Mouse (Mus musculus): Measurements from ENCODE around the gene Tgfa.
A peak's percentile ranks its signal among the peaks of the same experiment; 100 is the strongest.

Gene Tgfa

GRCm38 (mm10) chr6:86192978-86193377 lies 2.0 kb upstream of the Tgfa start:
- Histone ChIP-seq H3K27me3 (ENCODE audit: insufficient read depth, low read length) (peaks cover 62% of the 10 kb centered on the region), H3K9me3 (ENCODE audit: low read length) (no peaks in the 10 kb centered on the region), H3K4me3 (replicated peaks; ENCODE audit: low read length) (no peak overlapping the region), H3K4me1 (replicated peaks; ENCODE audit: low read depth, low read length) (peaks cover 17% of the 10 kb centered on the region), H3K36me3 (ENCODE audit: insufficient read depth, low read length) (no peaks in the 10 kb centered on the region)
- TF ChIP-seq POU5F1 (IDR thresholded peaks at IDR 0.05; ENCODE audit: borderline replicate concordance, low read length) (no peak), CTCF (conservative IDR thresholded peaks at IDR 0.05; ENCODE audit: low read length) (0 out of 2 replicates have a peak, but pooled peaks have one; percentile 1)

GRCm38 (mm10) chr6:86193879-86194278 lies 1.1 kb upstream of the Tgfa start:
- Histone ChIP-seq H3K36me3 (ENCODE audit: insufficient read depth, low read length) (no peaks in the 10 kb centered on the region), H3K27me3 (ENCODE audit: insufficient read depth, low read length) (peaks cover 68% of the 10 kb centered on the region)
- TF ChIP-seq CTCF (conservative IDR thresholded peaks at IDR 0.05; ENCODE audit: low read length) (peak; percentile 92), POU5F1 (IDR thresholded peaks at IDR 0.05; ENCODE audit: borderline replicate concordance, low read length) (no peak), NANOG (IDR thresholded peaks at IDR 0.05; ENCODE audit: borderline replicate concordance, low read length) (no peak)

DNA sequence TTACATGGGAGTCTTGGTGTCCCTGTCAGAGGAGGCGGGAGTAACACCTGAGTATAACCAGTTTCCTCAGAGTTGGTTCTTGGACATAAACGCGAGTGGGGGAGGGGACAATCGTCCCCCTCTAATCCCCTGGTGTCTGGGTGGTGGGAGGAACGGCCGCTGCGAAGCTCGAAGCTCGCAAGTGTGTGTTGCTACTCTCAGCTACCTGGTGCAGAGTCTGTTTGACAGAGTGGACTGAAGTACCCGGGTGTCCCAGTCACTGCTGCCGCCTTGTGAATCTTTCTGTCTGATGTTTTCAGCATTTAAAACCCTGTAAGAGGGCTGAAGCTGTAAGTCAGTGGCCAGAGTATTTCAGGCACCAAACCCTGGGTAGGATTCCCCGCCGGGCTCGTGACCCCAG lies 1.0 kb downstream of the Tgfa start:
- Histone ChIP-seq H3K27me3 (ENCODE audit: insufficient read depth, low read length) (peaks cover 61% of the 10 kb centered on the region), H3K4me1 (replicated peaks; ENCODE audit: low read depth, low read length) (peaks cover 18% of the 10 kb centered on the region), H3K4me3 (replicated peaks; ENCODE audit: low read length) (peak overlapping the region; percentile 84), H3K36me3 (ENCODE audit: insufficient read depth, low read length) (no peaks in the 10 kb centered on the region), H3K9me3 (ENCODE audit: low read length) (no peaks in the 10 kb centered on the region)
- TF ChIP-seq POU5F1 (IDR thresholded peaks at IDR 0.05; ENCODE audit: borderline replicate concordance, low read length) (no peak), NANOG (IDR thresholded peaks at IDR 0.05; ENCODE audit: borderline replicate concordance, low read length) (no peak), CTCF (conservative IDR thresholded peaks at IDR 0.05; ENCODE audit: low read length) (no peak)

More at GRCm38 (mm10) chr6:86193879-86194278, 1.1 kb upstream of the Tgfa start:
- peaks cover 17% of the 10 kb centered on the region for H3K4me1 ChIP-seq (replicated peaks; ENCODE audit: low read depth, low read length)
- H3K4me3 ChIP-seq (replicated peaks; ENCODE audit: low read length): no peak overlapping the region
- H3K9me3 ChIP-seq (ENCODE audit: low read length): no peaks in the 10 kb centered on the region

DNA sequence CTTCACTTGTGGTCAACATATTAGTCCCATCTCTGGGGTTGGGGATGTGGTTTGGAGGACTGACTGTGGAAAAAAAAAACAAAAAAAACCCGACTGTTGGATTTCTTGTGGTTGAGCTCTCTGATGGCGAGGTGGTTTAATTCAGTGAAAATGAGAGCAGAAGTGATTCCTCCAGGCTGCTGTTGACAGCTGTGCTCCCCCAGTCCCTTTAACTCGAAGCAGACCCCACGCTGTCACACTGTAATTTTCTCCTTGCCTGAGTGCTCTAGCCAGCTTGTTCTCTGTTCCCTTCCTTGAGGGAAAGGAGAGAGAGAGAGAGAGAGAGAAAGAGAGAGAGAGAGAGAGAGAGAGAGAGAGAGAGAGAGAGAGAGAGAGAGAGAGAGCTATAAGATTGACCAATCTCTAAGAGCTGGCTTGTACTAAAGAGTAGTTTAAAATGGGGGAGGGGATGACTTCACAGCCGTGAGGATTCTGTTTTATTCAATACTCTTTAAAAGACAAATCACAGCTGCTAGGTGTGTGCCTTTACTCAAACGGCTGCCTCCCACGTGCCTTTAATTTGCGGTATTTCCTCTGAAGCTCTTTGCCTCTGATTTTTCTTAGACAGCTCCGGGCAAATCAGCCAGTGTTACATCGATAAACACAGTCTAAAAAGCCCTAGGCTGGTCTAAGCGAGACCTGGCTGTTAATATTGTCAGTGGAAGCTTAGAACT lies 2.3 kb downstream of the Tgfa start:
- H3K4me1 ChIP-seq (replicated peaks; ENCODE audit: low read depth, low read length): peaks cover 19% of the 10 kb centered on the region
- H3K4me3 ChIP-seq (replicated peaks; ENCODE audit: low read length): no peak overlapping the region
- H3K27me3 ChIP-seq (ENCODE audit: insufficient read depth, low read length): peaks cover 53% of the 10 kb centered on the region
- H3K36me3 ChIP-seq (ENCODE audit: insufficient read depth, low read length): no peaks in the 10 kb centered on the region
- H3K9me3 ChIP-seq (ENCODE audit: low read length): no peaks in the 10 kb centered on the region
- no peak for TF ChIP-seq NANOG (IDR thresholded peaks at IDR 0.05; ENCODE audit: borderline replicate concordance, low read length)
- no peak for TF ChIP-seq POU5F1 (IDR thresholded peaks at IDR 0.05; ENCODE audit: borderline replicate concordance, low read length)

GRCm38 (mm10) chr6:86200934-86201333 lies 5.9 kb downstream of the Tgfa start:
- no peak for TF ChIP-seq POU5F1 (IDR thresholded peaks at IDR 0.05; ENCODE audit: borderline replicate concordance, low read length)
- TF ChIP-seq NANOG (IDR thresholded peaks at IDR 0.05; ENCODE audit: borderline replicate concordance, low read length): no peak
- TF ChIP-seq CTCF (conservative IDR thresholded peaks at IDR 0.05; ENCODE audit: low read length): no peak
- peaks cover 4% of the 10 kb centered on the region for H3K9me3 ChIP-seq (ENCODE audit: low read length)
- H3K27me3 ChIP-seq (ENCODE audit: insufficient read depth, low read length): peaks cover 33% of the 10 kb centered on the region
- H3K36me3 ChIP-seq (ENCODE audit: insufficient read depth, low read length): no peaks in the 10 kb centered on the region
- H3K4me1 ChIP-seq (replicated peaks; ENCODE audit: low read depth, low read length): peaks cover 6% of the 10 kb centered on the region
- no peak overlapping the region for H3K4me3 ChIP-seq (replicated peaks; ENCODE audit: low read length)

- Histone ChIP-seq H3K36me3 (ENCODE audit: insufficient read depth, low read length) (no peaks in the 10 kb centered on the region), H3K27me3 (ENCODE audit: insufficient read depth, low read length) (peaks cover 12% of the 10 kb centered on the region), H3K4me1 (replicated peaks; ENCODE audit: low read depth, low read length) (0 out of 2 replicates have a peak, but pooled peaks cover 2% of the 10 kb centered on the region), H3K4me3 (replicated peaks; ENCODE audit: low read length) (no peak overlapping the region), H3K9me3 (ENCODE audit: low read length) (peaks cover 4% of the 10 kb centered on the region)
- TF ChIP-seq POU5F1 (IDR thresholded peaks at IDR 0.05; ENCODE audit: borderline replicate concordance, low read length): no peak
- no peak for TF ChIP-seq NANOG (IDR thresholded peaks at IDR 0.05; ENCODE audit: borderline replicate concordance, low read length)
- TF ChIP-seq CTCF (conservative IDR thresholded peaks at IDR 0.05; ENCODE audit: low read length): peak; percentile 46
These were observed 8.1 kb downstream of the Tgfa start for GRCm38 (mm10) chr6:86203101-86203500.

DNA sequence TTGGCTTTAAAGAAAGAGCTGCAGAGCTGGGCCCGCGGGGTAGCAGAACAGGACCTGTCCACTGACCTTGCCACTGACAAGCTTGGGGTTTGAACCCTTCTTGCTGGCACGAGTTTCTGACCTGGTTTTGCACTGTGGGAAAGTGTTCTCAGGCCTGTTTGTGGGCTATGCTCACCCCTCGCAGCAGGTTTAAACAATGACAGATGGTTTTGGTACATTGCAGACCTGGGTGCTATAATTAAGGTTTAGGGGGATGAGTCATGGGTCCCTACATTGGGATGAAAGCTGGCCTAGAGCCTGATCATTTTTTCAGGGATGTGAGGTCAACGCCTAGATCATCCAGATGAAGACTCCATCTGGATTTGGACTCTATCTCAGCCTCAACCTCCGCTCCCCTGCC lies 11.0 kb downstream of the Tgfa start:
- TF ChIP-seq CTCF (conservative IDR thresholded peaks at IDR 0.05; ENCODE audit: low read length) (no peak), POU5F1 (IDR thresholded peaks at IDR 0.05; ENCODE audit: borderline replicate concordance, low read length) (no peak), NANOG (IDR thresholded peaks at IDR 0.05; ENCODE audit: borderline replicate concordance, low read length) (no peak)
- Histone ChIP-seq H3K36me3 (ENCODE audit: insufficient read depth, low read length) (no peaks in the 10 kb centered on the region), H3K4me3 (replicated peaks; ENCODE audit: low read length) (no peak overlapping the region), H3K27me3 (ENCODE audit: insufficient read depth, low read length) (no peaks in the 10 kb centered on the region), H3K4me1 (replicated peaks; ENCODE audit: low read depth, low read length) (peaks cover 6% of the 10 kb centered on the region), H3K9me3 (ENCODE audit: low read length) (peaks cover 4% of the 10 kb centered on the region)

GRCm38 (mm10) chr6:86206985-86207384 lies 12.0 kb downstream of the Tgfa start:
- Histone ChIP-seq H3K27me3 (ENCODE audit: insufficient read depth, low read length) (no peaks in the 10 kb centered on the region), H3K36me3 (ENCODE audit: insufficient read depth, low read length) (no peaks in the 10 kb centered on the region), H3K4me3 (replicated peaks; ENCODE audit: low read length) (no peak overlapping the region), H3K4me1 (replicated peaks; ENCODE audit: low read depth, low read length) (peaks cover 13% of the 10 kb centered on the region), H3K9me3 (ENCODE audit: low read length) (peaks cover 4% of the 10 kb centered on the region)
- TF ChIP-seq CTCF (conservative IDR thresholded peaks at IDR 0.05; ENCODE audit: low read length) (no peak), POU5F1 (IDR thresholded peaks at IDR 0.05; ENCODE audit: borderline replicate concordance, low read length) (no peak), NANOG (IDR thresholded peaks at IDR 0.05; ENCODE audit: borderline replicate concordance, low read length) (no peak)

Data from E14TG2a.4 (cell line).